Mouse (Mus musculus): ENCODE measurements at regions not wholly inside any gene's neighbourhood (a gene's known extent, or its start where the extent isn't known, plus 50 kb on each side); places are given as distances from the start of the nearest gene placed in this dataset.

- ATAC-seq (replicated peaks; ENCODE audit: low FRiP score, low TSS enrichment, poor library complexity, severe bottlenecking) = no peak
These were observed 98.7 kb upstream of the Arntl start for GRCm38 (mm10) chr7:113108442-113109000.

GRCm38 (mm10) chr7:113109481-113109880 lies 97.8 kb upstream of the Arntl start:
- no peak for ATAC-seq (replicated peaks; ENCODE audit: low FRiP score, low TSS enrichment, poor library complexity, severe bottlenecking)

- ATAC-seq (replicated peaks; ENCODE audit: low FRiP score, low TSS enrichment, poor library complexity, severe bottlenecking) = no peak
These were observed 96.3 kb upstream of the Arntl start for GRCm38 (mm10) chr7:113110867-113111508.

- ATAC-seq (replicated peaks; ENCODE audit: low FRiP score, low TSS enrichment, poor library complexity, severe bottlenecking) = no peak
These were observed 93.9 kb upstream of the Arntl start for GRCm38 (mm10) chr7:113113266-113113893.

DNA sequence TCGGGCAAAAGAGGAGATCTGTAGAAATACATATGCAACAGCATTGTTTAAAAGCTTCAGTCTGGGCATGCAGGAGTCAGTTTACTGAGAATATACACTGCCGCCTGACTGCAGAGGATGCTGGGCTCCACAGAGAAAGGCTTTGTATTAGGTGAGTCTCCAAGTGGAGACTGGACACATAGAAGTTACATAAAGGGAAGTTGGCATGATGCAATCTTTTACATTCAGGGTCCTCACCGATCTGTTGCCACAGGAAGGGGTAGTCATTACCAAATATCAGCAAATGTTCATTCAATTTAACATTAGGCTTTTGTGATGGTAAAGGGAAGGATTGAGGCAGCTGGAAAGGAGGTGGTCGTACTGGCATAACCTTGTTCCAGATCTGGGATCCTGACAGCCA lies 89.7 kb upstream of the Arntl start:
- ATAC-seq (replicated peaks; ENCODE audit: low FRiP score, low TSS enrichment, poor library complexity, severe bottlenecking) = no peak

- no peak for ATAC-seq (replicated peaks; ENCODE audit: low FRiP score, low TSS enrichment, poor library complexity, severe bottlenecking)
These were observed 85.3 kb upstream of the Arntl start for GRCm38 (mm10) chr7:113121911-113122319.

GRCm38 (mm10) chr7:113126010-113126409 lies 81.3 kb upstream of the Arntl start:
- no peak for ATAC-seq (replicated peaks; ENCODE audit: low FRiP score, low TSS enrichment, poor library complexity, severe bottlenecking)

DNA sequence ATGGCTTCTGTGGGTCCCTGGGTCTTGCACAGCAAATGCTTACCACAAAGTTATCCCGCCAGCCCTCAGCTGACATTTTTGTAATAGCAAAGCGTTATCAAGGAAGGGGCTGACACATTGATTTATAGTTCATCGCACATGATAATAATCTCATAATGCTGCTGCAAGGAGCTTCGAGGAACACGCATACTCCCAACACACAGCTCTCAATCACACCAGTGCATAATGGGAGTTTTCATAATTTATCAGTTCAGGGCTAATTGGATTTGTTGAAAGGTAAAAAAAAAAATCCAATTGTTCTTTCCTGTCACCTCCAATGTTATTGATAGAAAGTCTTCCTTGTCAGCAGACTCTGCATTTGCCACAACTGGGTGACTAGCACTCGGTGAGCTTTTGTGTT lies 76.7 kb upstream of the Arntl start:
- ATAC-seq (replicated peaks; ENCODE audit: low FRiP score, low TSS enrichment, poor library complexity, severe bottlenecking) = no peak

GRCm38 (mm10) chr7:113131945-113132538 lies 75.2 kb upstream of the Arntl start:
- ATAC-seq (replicated peaks; ENCODE audit: low FRiP score, low TSS enrichment, poor library complexity, severe bottlenecking) = peak; percentile 81

- no peak for ATAC-seq (replicated peaks; ENCODE audit: low FRiP score, low TSS enrichment, poor library complexity, severe bottlenecking)
These were observed 73.4 kb upstream of the Arntl start for GRCm38 (mm10) chr7:113133891-113134290.

GRCm38 (mm10) chr7:113140011-113140438 lies 67.2 kb upstream of the Arntl start:
- no peak for ATAC-seq (replicated peaks; ENCODE audit: low FRiP score, low TSS enrichment, poor library complexity, severe bottlenecking)

GRCm38 (mm10) chr7:113141846-113142683 lies 65.2 kb upstream of the Arntl start:
- ATAC-seq (replicated peaks; ENCODE audit: low FRiP score, low TSS enrichment, poor library complexity, severe bottlenecking) = no peak

DNA sequence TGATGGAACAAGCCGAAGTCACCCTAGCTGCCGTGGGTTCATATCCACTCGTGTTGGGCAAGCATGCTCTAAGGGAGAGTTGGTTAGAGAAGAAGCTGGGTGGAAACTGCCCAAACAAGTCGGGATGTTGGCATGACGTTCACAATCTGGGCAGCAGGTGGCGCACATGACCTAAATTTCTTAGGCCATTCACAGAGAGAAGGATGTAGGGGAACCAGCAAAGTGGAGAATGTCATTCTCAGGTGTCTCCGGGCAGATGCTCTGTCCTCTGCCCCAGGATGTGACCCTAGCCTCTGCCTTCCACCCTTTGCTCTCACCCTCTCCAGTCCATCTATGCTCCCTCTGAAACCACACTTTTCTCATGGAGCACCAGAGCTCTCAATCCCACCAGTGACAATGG lies 63.7 kb upstream of the Arntl start:
- ATAC-seq (replicated peaks; ENCODE audit: low FRiP score, low TSS enrichment, poor library complexity, severe bottlenecking) = peak; percentile 86

GRCm38 (mm10) chr7:113145046-113145445 lies 62.2 kb upstream of the Arntl start:
- ATAC-seq (replicated peaks; ENCODE audit: low FRiP score, low TSS enrichment, poor library complexity, severe bottlenecking) = no peak

DNA sequence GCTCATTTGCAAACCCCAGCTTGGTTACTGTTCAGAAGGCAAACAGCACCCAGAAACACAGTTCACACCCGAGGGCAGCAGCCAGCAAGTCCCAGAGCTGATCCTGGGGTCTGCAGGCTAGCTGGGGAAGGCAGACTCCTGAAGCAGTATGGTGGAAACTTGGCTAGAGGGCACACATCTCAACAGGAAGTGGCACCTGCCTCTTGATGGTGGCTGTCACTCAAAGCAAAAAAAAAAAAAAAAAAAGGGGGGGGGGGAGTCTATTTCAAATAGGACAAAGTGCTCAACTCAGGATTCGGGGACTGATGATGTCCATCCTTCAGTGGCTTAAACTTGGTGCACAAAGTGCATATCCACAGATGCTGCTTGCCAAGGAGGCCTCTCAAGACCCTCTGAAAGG lies 61.2 kb upstream of the Arntl start:
- no peak for ATAC-seq (replicated peaks; ENCODE audit: low FRiP score, low TSS enrichment, poor library complexity, severe bottlenecking)

GRCm38 (mm10) chr7:113146526-113146925 lies 60.7 kb upstream of the Arntl start:
- ATAC-seq (replicated peaks; ENCODE audit: low FRiP score, low TSS enrichment, poor library complexity, severe bottlenecking) = no peak

- ATAC-seq (replicated peaks; ENCODE audit: low FRiP score, low TSS enrichment, poor library complexity, severe bottlenecking) = no peak
These were observed 59.6 kb upstream of the Arntl start for GRCm38 (mm10) chr7:113147391-113148332.

- ATAC-seq (replicated peaks; ENCODE audit: low FRiP score, low TSS enrichment, poor library complexity, severe bottlenecking) = no peak
These were observed 58.6 kb upstream of the Arntl start for GRCm38 (mm10) chr7:113148700-113149099.

DNA sequence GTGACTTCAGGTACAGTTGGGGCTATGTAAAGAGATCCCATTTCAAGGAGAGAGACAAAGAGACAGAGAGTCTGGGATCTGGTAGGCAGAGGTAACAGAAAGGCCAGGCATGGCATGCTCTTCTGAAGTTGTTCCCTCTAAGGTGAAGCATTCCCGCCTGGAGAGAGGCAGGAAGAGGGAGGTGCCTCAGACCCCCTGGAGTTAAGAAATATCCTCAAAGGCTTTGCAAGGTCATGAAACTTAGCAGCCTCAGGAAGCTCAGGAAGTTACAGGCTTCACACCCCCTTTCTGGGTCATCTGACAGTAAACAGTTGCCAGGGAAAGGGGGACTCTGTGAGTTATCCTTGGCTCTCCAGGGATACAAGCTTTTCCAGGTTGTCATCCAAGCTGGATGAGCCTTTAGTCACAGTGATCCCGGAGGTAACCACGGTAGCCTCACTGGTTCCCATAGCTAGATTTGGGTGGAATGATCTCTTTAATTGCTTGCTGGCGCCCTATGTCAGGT lies 57.2 kb upstream of the Arntl start:
- no peak for ATAC-seq (replicated peaks; ENCODE audit: low FRiP score, low TSS enrichment, poor library complexity, severe bottlenecking)
